Comparison of ENCODE assay signal across 9 mouse cellular contexts in the genomic region with DNA sequence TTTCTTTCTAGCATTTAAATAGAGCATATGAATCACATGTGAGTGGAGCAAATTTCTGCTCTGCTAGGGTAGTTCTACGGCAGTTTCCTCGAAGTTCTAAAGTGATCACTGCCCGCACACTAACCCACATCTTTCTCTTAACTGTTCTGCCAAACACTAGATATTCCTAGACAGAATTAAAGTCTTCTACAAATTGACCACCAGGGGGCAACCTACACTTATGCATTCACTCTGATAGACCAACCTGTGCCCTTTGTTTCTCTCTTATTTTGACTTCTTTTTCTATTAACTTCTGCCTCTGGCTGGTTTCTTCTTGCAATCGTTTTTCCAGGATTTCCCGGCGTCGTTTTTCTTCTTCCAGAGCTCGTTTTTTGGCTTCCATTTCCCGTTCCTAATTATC. TPM values are rescaled to one million over a fixed set of nuclear protein-coding genes. Genes with fewer than 3 reads are reported as not detected.
DNase-seq lines count a peak whose midpoint lies in the region; ATAC-seq and TF ChIP-seq lines count a peak whose summit lies in the region.
"Had no signal": no experiment of that assay in that cellular context is flagged by ENCODE, and none has a peak within 500 bp of the region (broad histone marks: within the 10 kb centered on the region; RNA-seq: fewer than 3 reads in every experiment).

No protein-coding gene starts in this region.

- no peak overlapping the region for H3K4me2 ChIP-seq in hindbrain, embryonic 14.5 days (replicated peaks)
- H3K4me2 ChIP-seq in lung, postnatal 0 days (replicated peaks; ENCODE audit: low read depth, low read length): no peak overlapping the region
- H3K4me2 ChIP-seq: heart, embryonic 13.5 days had no signal

- 43% methylated on average over 9 of the region's 9 CpGs for WGBS in hindbrain, embryonic 14.5 days
- WGBS in lung, postnatal 0 days: 27% methylated on average over 9 of the region's 9 CpGs

- H3K27ac ChIP-seq in cortical plate, adult 2 months (ENCODE audit: insufficient read depth, low read length): no peak overlapping the region
- no peak overlapping the region for H3K27ac ChIP-seq in hindbrain, embryonic 14.5 days
- H3K27ac ChIP-seq in lung, postnatal 0 days (ENCODE audit: low read length): no peak overlapping the region

- no peak overlapping the region for H3K4me3 ChIP-seq in cortical plate, adult 2 months (ENCODE audit: insufficient read depth, low read length)
- H3K4me3 ChIP-seq in hindbrain, embryonic 14.5 days (replicated peaks; ENCODE audit: low read length): no peak overlapping the region
- H3K4me3 ChIP-seq in lung, postnatal 0 days (ENCODE audit: low read depth, low read length): no peak overlapping the region
- H3K4me3 ChIP-seq: heart, embryonic 13.5 days had no signal

- TF ChIP-seq POLR2A in cortical plate, adult 2 months (IDR thresholded peaks at IDR 0.05; ENCODE audit: extremely low read depth, insufficient read depth, low read length): no peak

- H3K36me3 ChIP-seq in hindbrain, embryonic 14.5 days (replicated peaks; ENCODE audit: control insufficient read depth, insufficient read depth): no peaks in the 10 kb centered on the region
- H3K36me3 ChIP-seq in lung, postnatal 0 days (ENCODE audit: insufficient read depth, low read length): peaks cover 23% of the 10 kb centered on the region; the same call in 1 of the 2 replicates
- H3K36me3 ChIP-seq in splenic B cell, adult 2 months (ENCODE audit: control insufficient read depth, insufficient read depth, low read length, poor library complexity, severe bottlenecking): no peaks in the 10 kb centered on the region

- peak; percentile 66 for DNase-seq in adrenal gland, postnatal 14 days
- no peak for DNase-seq in adrenal gland, adult 8-10 months
- peak; percentile 47 for DNase-seq in right cerebral cortex, adult 18-20 months
- no peak for DNase-seq in right cerebral cortex, postnatal 36 days (ENCODE audit: low spot score in 2 of 2)
- DNase-seq in hindbrain, embryonic 14.5 days (ENCODE audit: low spot score): peak; percentile 88
- DNase-seq in lung, postnatal 0 days (ENCODE audit: low spot score): peak; percentile 82
- DNase-seq in splenic B cell, adult 2 months (ENCODE audit: low read depth, low spot score): peak; percentile 74

- H3K27me3 ChIP-seq in hindbrain, embryonic 14.5 days (ENCODE audit: control insufficient read depth, insufficient read depth, low read length): no peaks in the 10 kb centered on the region
- no peaks in the 10 kb centered on the region for H3K27me3 ChIP-seq in lung, postnatal 0 days (replicated peaks; ENCODE audit: insufficient read depth, low read length)
- no peaks in the 10 kb centered on the region for H3K27me3 ChIP-seq in splenic B cell, adult 2 months (ENCODE audit: control insufficient read depth, insufficient read depth, low read length, poor library complexity, severe bottlenecking)
- H3K27me3 ChIP-seq: heart, embryonic 13.5 days had no signal

- TF ChIP-seq CTCF in cortical plate, adult 2 months (IDR thresholded peaks at IDR 0.05; ENCODE audit: extremely low read depth, insufficient read depth, low read length): peak; percentile 22; the same call in 1 of the 2 replicates
- peak; percentile 78 for TF ChIP-seq CTCF in lung, postnatal 0 days (IDR thresholded peaks at IDR 0.05)

- no peak for TF ChIP-seq EP300 in lung, postnatal 0 days (IDR thresholded peaks at IDR 0.05)

- ATAC-seq in hindbrain, embryonic 14.5 days (ENCODE audit: low FRiP score): peak; percentile 88
- peak; percentile 77 for ATAC-seq in lung, postnatal 0 days

- no peaks in the 10 kb centered on the region for H3K9me3 ChIP-seq in hindbrain, embryonic 14.5 days (ENCODE audit: control insufficient read depth, low read length)
- H3K9me3 ChIP-seq in lung, postnatal 0 days (ENCODE audit: low read length): no peaks in the 10 kb centered on the region
- H3K9me3 ChIP-seq: heart, embryonic 13.5 days had no signal

- H3K4me1 ChIP-seq in cortical plate, adult 2 months (ENCODE audit: control insufficient read depth, insufficient read depth, low read length): no peaks in the 10 kb centered on the region
- no peaks in the 10 kb centered on the region for H3K4me1 ChIP-seq in hindbrain, embryonic 14.5 days (replicated peaks; ENCODE audit: control insufficient read depth, insufficient read depth, low read length)
- H3K4me1 ChIP-seq in lung, postnatal 0 days (ENCODE audit: insufficient read depth, low read depth, low read length): 0 out of 2 replicates have a peak, but pooled peaks cover 3% of the 10 kb centered on the region

- no peak overlapping the region for H3K9ac ChIP-seq in hindbrain, embryonic 14.5 days
- H3K9ac ChIP-seq in lung, postnatal 0 days (replicated peaks; ENCODE audit: low read depth): no peak overlapping the region
- H3K9ac ChIP-seq: heart, embryonic 13.5 days had no signal

RNA-seq across cellular contexts. Expression of a gene that starts 14.1 kb away (rescaled TPM):
- 25.0 and 25.9 TPM in 2 replicates for total RNA-seq in adrenal gland, postnatal 14 days (2021)
- 10 to 100 TPM; 25.4 to 38.1 (median 27.0) TPM for total RNA-seq in adrenal gland, adult 8-10 months (2022)
- polyA plus RNA-seq in cortical plate, adult 2 months (2012; rRNA removed): 24.0 and 24.1 TPM in 2 replicates
- polyA plus RNA-seq in hindbrain, embryonic 14.5 days (2014; fragmentation: Nextera tagmentation; extraction: Ambion mirVana): 34.5 and 34.7 TPM in 2 replicates
- polyA plus RNA-seq in lung, postnatal 0 days (2015; fragmentation: Nextera tagmentation; extraction: Ambion mirVana): 21.3 and 21.7 TPM in 2 replicates

RNA-seq across cellular contexts. Expression of a gene that starts 32.4 kb away (rescaled TPM):
- total RNA-seq in adrenal gland, postnatal 14 days (2021): 4.1 and 7.3 TPM in 2 replicates
- 1 to 10 TPM; 3.1 to 6.7 (median 4.3) TPM for total RNA-seq in adrenal gland, adult 8-10 months (2022)
- polyA plus RNA-seq in cortical plate, adult 2 months (2012; rRNA removed): 615 and 624 TPM in 2 replicates
- 457 and 485 TPM in 2 replicates for polyA plus RNA-seq in hindbrain, embryonic 14.5 days (2014; fragmentation: Nextera tagmentation; extraction: Ambion mirVana)
- 0.53 and 0.76 TPM in 2 replicates for polyA plus RNA-seq in lung, postnatal 0 days (2015; fragmentation: Nextera tagmentation; extraction: Ambion mirVana)

Comparison
In these comparisons a context has a peak if more than half of its experiments do, and no peak if none do; other contexts are left out.
1. DNase-seq: peak in adrenal gland, postnatal 14 days (single experiment), right cerebral cortex, adult 18-20 months (single experiment), hindbrain, embryonic 14.5 days (single experiment), lung, postnatal 0 days (single experiment) and splenic B cell, adult 2 months (single experiment); none in adrenal gland, adult 8-10 months (single experiment) and right cerebral cortex, postnatal 36 days (0 of 2).
2. RNA of a gene that starts 32.4 kb away (polyA plus RNA-seq): 615 to 624 TPM in cortical plate, adult 2 months and 457 to 485 TPM in hindbrain, embryonic 14.5 days; 0.53 to 0.76 TPM in lung, postnatal 0 days; every median in the first group is over 100 times any median in the second.